Mouse (Mus musculus) embryonic facial prominence, embryonic 14.5 days (tissue): ENCODE data around the gene B3galt4. TPM values are rescaled to one million over a fixed set of nuclear protein-coding genes. Genes with fewer than 3 reads are reported as not detected.

Experiments
- ATAC-seq: fragments of 200-750 bp; cut with Nextera tagmentation; 2 replicates; pipeline ENCODE4 v1.8.0; 2017; ENCODE audit warnings: low read depth, moderate number of reproducible peaks, moderate TSS enrichment
- DNase-seq: peaks from one replicate; pipeline ENCODE4 v3.0.0-alpha.2; 2015; ENCODE audit warnings: low spot score
- H3K27ac ChIP-seq: fragments of 300-500 bp; sonication (generic); replicated peaks from 2 replicates; pipeline ENCODE4 v1.5.1; 2014; ENCODE audit warnings: low read depth, mild to moderate bottlenecking, low read length, moderate library complexity
- H3K27me3 ChIP-seq: fragments of 300-500 bp; sonication (generic); replicated peaks from 2 replicates; pipeline ENCODE4 v1.6.1; 2014; ENCODE audit warnings: low read length; ENCODE audit not compliant: control insufficient read depth, insufficient read depth
- H3K36me3 ChIP-seq: fragments of 300-500 bp; sonication (generic); 2 replicates; pipeline ENCODE4 v1.6.1; 2014; ENCODE audit warnings: low read length, mixed read lengths; ENCODE audit not compliant: control insufficient read depth, insufficient read depth
- H3K4me1 ChIP-seq: fragments of 300-500 bp; sonication (generic); 2 replicates; pipeline ENCODE4 v1.6.1; 2014; ENCODE audit warnings: antibody characterized with exemption, low read length; ENCODE audit not compliant: control insufficient read depth, insufficient read depth
- H3K4me2 ChIP-seq: fragments of 300-500 bp; sonication (generic); 2 replicates; pipeline ENCODE4 v1.6.1; 2014; ENCODE audit warnings: low read depth, mild to moderate bottlenecking, low read length, moderate library complexity, mixed read lengths
- H3K4me3 ChIP-seq: fragments of 300-500 bp; sonication (generic); 2 replicates; pipeline ENCODE4 v1.5.1; 2014; ENCODE audit warnings: low read depth, mild to moderate bottlenecking, low read length
- H3K9ac ChIP-seq: fragments of 300-500 bp; sonication (generic); 2 replicates; pipeline ENCODE4 v1.6.1; 2014; ENCODE audit warnings: low read depth, mild to moderate bottlenecking, low read length, moderate library complexity, mixed read lengths
- H3K9me3 ChIP-seq: fragments of 300-500 bp; sonication (generic); 2 replicates; pipeline ENCODE4 v1.6.1; 2016; ENCODE audit warnings: low read length; ENCODE audit not compliant: control insufficient read depth
- WGBS: fragments of 180-500 bp; shearing (Covaris S2); extraction: QIAGEN DNeasy Blood & Tissue Kit; methylation state at CpG from one replicate; pipeline ENCODE4 v1.1.7; 2014; 5-methylcytosine and 5-hydroxymethylcytosine counted together
- polyA plus RNA-seq: library from polyadenylated mRNA; unstranded; fragments of >200 nt; fragmentation: Nextera tagmentation; extraction: Ambion mirVana; gene quantifications from 2 replicates; pipeline ENCODE4 v1.2.1, GENCODE M21; 2014

B3galt4 gene
- polyA plus RNA-seq, 1 experiment from 2014 or later: 4.4 TPM

GRCm38 (mm10) chr17:33941381-33941780 lies 9.9 kb downstream of the B3galt4 start:
- Histone ChIP-seq H3K4me2 (peak overlapping the region; percentile 89), H3K9ac (peak overlapping the region; percentile 79), H3K9me3 (no peaks in the 10 kb centered on the region), H3K4me3 (peak overlapping the region; percentile 87), H3K4me1 (peaks cover 12% of the 10 kb centered on the region), H3K27me3 (no peaks in the 10 kb centered on the region), H3K27ac (no peak overlapping the region), H3K36me3 (peaks cover 58% of the 10 kb centered on the region)
- ATAC-seq (no peak), DNase-seq (no peak)
- 55% methylated on average over 19 of the region's 19 CpGs for WGBS

DNA sequence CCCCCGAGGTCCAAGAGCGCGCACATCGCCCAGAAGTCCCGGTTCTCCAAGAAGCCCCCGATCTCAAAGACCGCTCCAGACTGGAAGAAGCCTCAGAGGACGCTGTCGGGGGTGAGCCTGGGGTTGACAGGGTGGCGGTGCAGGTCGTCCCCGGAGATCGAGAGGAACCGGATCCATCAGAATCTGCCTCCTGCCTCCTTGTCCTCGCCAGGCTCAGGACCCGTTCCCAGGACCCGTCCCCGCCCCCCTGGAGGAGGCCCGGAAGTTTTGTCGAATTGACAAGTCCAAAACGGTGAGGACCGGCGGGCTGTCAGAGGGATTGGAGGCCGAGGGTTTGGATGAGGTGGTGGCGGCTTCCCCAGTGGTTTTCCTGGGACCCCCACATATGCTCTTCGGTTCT lies 10.3 kb downstream of the B3galt4 start:
- under 1% methylated on average over 14 of the region's 26 CpGs for WGBS
- peak overlapping the region; percentile 89 for H3K4me2 ChIP-seq

GRCm38 (mm10) chr17:33940206-33940805 lies 11.0 kb downstream of the B3galt4 start, which contains the start of the genes Pfdn6 and Wdr46:
Pfdn6 (minus strand) TSS chr17:33940343.
Wdr46 (plus strand) TSS chr17:33940660.
- Histone ChIP-seq H3K4me1 (peaks cover 12% of the 10 kb centered on the region), H3K36me3 (peaks cover 61% of the 10 kb centered on the region), H3K4me3 (peak within 1 kb of the TSS; percentile 87), H3K4me2 (peak within 1 kb of the TSS; percentile 89), H3K9ac (peak within 1 kb of the TSS; percentile 79), H3K27ac (no peak within 1 kb of the TSS), H3K27me3 (no peaks in the 10 kb centered on the region), H3K9me3 (no peaks in the 10 kb centered on the region)
- ATAC-seq: peak; percentile 93
- WGBS: under 1% methylated on average over 36 of the region's 36 CpGs
- peak; percentile 96 for DNase-seq

More for the DNA sequence above, 10.3 kb downstream of the B3galt4 start:
- Histone ChIP-seq H3K4me1 (peaks cover 12% of the 10 kb centered on the region), H3K4me3 (peak overlapping the region; percentile 87), H3K27me3 (no peaks in the 10 kb centered on the region), H3K27ac (no peak overlapping the region), H3K9me3 (no peaks in the 10 kb centered on the region), H3K36me3 (peaks cover 58% of the 10 kb centered on the region), H3K9ac (peak overlapping the region; percentile 79)
- DNase-seq: no peak
- no peak for ATAC-seq

- Histone ChIP-seq H3K9me3 (no peaks in the 10 kb centered on the region), H3K4me1 (peaks cover 12% of the 10 kb centered on the region), H3K27me3 (no peaks in the 10 kb centered on the region), H3K9ac (no peak overlapping the region), H3K4me3 (no peak overlapping the region), H3K36me3 (peaks cover 51% of the 10 kb centered on the region), H3K4me2 (peak overlapping the region; percentile 77; the same call in 1 of the 2 replicates), H3K27ac (no peak overlapping the region)
- DNase-seq: no peak
- no peak for ATAC-seq
- WGBS: 85% methylated on average over 11 of the region's 11 CpGs
Measured at GRCm38 (mm10) chr17:33938783-33939182, 12.5 kb downstream of the B3galt4 start.

DNA sequence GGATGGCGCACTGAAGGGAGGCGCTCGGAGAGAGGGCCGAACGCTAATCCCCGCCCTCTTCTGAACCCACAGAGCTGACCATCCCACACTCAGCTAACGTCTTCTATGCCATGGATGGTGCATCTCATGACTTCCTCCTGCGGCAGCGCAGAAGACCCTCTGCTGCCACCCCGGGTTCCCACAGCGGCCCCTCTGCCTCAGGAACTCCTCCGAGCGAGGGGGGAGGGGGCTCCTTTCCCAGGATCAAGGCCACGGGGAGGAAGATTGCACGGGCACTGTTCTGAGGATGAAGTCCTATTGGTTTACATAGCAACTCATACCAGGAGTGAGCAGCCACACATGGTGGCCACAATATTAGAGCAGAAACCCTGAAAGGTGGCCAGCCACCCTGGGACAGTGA lies 14.3 kb downstream of the B3galt4 start:
- H3K4me3 ChIP-seq: no peak overlapping the region
- H3K9ac ChIP-seq: no peak overlapping the region
- peaks cover 51% of the 10 kb centered on the region for H3K36me3 ChIP-seq
- H3K4me1 ChIP-seq: peaks cover 12% of the 10 kb centered on the region
- H3K4me2 ChIP-seq: no peak overlapping the region
- ATAC-seq (no peak), DNase-seq (no peak)
- no peak overlapping the region for H3K27ac ChIP-seq
- no peaks in the 10 kb centered on the region for H3K27me3 ChIP-seq
- WGBS: 86% methylated on average over 14 of the region's 15 CpGs
- no peaks in the 10 kb centered on the region for H3K9me3 ChIP-seq

- peaks cover 12% of the 10 kb centered on the region for H3K4me1 ChIP-seq
- peaks cover 49% of the 10 kb centered on the region for H3K36me3 ChIP-seq
- 89% methylated on average over 20 of the region's 21 CpGs for WGBS
Measured at GRCm38 (mm10) chr17:33935422-33936055, 15.7 kb downstream of the B3galt4 start.

DNA sequence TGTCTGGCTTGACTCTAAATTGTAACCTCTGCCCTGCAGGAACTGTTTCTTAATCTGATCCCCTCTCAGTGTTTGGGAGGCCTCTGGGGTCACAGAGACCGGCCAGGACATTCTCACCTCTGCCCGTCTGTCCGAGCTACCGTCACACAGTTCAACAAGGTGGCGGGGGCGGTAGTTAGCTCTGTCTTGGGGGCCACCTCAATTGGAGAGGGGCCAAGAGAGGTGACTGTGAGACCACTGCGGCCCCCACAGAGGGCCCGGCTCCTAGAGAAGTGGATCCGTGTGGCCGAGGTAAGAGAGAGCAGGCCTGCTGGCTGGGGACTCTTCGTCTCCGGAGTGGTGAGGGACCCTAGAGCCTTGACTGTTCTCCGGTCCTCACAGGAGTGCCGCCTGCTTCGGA lies 18.3 kb downstream of the B3galt4 start:
- DNase-seq (no peak), ATAC-seq (no peak)
- Histone ChIP-seq H3K36me3 (peaks cover 40% of the 10 kb centered on the region), H3K9me3 (no peaks in the 10 kb centered on the region), H3K4me2 (no peak overlapping the region), H3K27ac (no peak overlapping the region), H3K4me1 (peaks cover 12% of the 10 kb centered on the region), H3K27me3 (no peaks in the 10 kb centered on the region), H3K4me3 (no peak overlapping the region), H3K9ac (0 out of 2 replicates have a peak overlapping the region, but pooled peaks have one; percentile 8)
- 83% methylated on average over 15 of the region's 15 CpGs for WGBS

More at GRCm38 (mm10) chr17:33935422-33936055, 15.7 kb downstream of the B3galt4 start:
- H3K27ac ChIP-seq: no peak overlapping the region
- H3K27me3 ChIP-seq: no peaks in the 10 kb centered on the region
- no peak overlapping the region for H3K4me3 ChIP-seq
- H3K9me3 ChIP-seq: no peaks in the 10 kb centered on the region
- H3K4me2 ChIP-seq: no peak overlapping the region
- ATAC-seq: no peak
- no peak overlapping the region for H3K9ac ChIP-seq
- DNase-seq: no peak

DNA sequence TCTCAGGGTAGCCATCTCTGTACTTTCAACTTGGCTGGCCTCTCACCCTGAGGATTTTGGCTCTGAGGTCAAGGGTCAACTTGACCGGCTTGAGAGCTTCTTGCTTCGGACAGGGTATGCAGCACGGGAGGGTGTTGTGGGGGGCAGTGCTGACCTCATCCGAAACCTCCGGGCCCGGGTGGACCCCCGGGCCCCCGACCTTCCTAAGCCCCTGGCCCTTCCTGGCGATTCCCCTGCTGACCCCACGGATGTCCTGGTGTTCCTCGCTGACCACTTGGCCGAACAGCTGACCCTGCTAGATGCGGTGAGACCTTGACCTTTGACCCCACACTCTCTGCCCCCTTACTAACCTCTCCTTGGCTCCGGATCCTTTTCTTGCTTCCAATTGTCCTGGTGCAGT lies 18.8 kb downstream of the B3galt4 start:
- DNase-seq: no peak
- no peak overlapping the region for H3K4me3 ChIP-seq
- no peaks in the 10 kb centered on the region for H3K9me3 ChIP-seq
- no peak overlapping the region for H3K9ac ChIP-seq
- no peak overlapping the region for H3K4me2 ChIP-seq
- WGBS: 75% methylated on average over 14 of the region's 14 CpGs
- H3K27ac ChIP-seq: no peak overlapping the region
- no peaks in the 10 kb centered on the region for H3K27me3 ChIP-seq
- ATAC-seq: no peak
- peaks cover 12% of the 10 kb centered on the region for H3K4me1 ChIP-seq
- peaks cover 38% of the 10 kb centered on the region for H3K36me3 ChIP-seq
